Comparison of ENCODE assay signal across 26 mouse cellular contexts in genomic region chr14:20924071-20924789, GRCm38 (mm10). TPM values are rescaled to one million over a fixed set of nuclear protein-coding genes. Genes with fewer than 3 reads are reported as not detected.
DNase-seq lines count a peak whose midpoint lies in the region; ATAC-seq and TF ChIP-seq lines count a peak whose summit lies in the region.
"Had no signal": no experiment of that assay in that cellular context is flagged by ENCODE, and none has a peak within 500 bp of the region (broad histone marks: within the 10 kb centered on the region; RNA-seq: fewer than 3 reads in every experiment).

No protein-coding gene starts in this region.

- H3K9me3 ChIP-seq in liver, postnatal 0 days (ENCODE audit: low read length), result no peaks in the 10 kb centered on the region
- H3K9me3 ChIP-seq in midbrain, embryonic 14.5 days (ENCODE audit: control insufficient read depth, low read length), result no peaks in the 10 kb centered on the region
- H3K9me3 ChIP-seq: embryonic facial prominence, embryonic 15.5 days; heart, embryonic 12.5 days; hindbrain, embryonic 13.5 days; limb, embryonic 15.5 days; neural tube, embryonic 13.5 days had no signal

- TF ChIP-seq EP300 in liver, postnatal 0 days (IDR thresholded peaks at IDR 0.05; ENCODE audit: low read depth), result no peak

- TF ChIP-seq CTCF in liver, postnatal 0 days (IDR thresholded peaks at IDR 0.05; ENCODE audit: low read depth), result no peak

- H3K27me3 ChIP-seq in liver, postnatal 0 days (ENCODE audit: insufficient read depth, low read length), result no peaks in the 10 kb centered on the region
- H3K27me3 ChIP-seq in midbrain, embryonic 14.5 days (ENCODE audit: control insufficient read depth, insufficient read depth, low read length), result no peaks in the 10 kb centered on the region
- H3K27me3 ChIP-seq: embryonic facial prominence, embryonic 15.5 days; heart, embryonic 12.5 days; hindbrain, embryonic 13.5 days; limb, embryonic 15.5 days; neural tube, embryonic 13.5 days had no signal

- peak overlapping the region; percentile 24; the same call in 1 of the 2 replicates for H3K27ac ChIP-seq in liver, postnatal 0 days (ENCODE audit: low read depth)
- no peak overlapping the region for H3K27ac ChIP-seq in midbrain, embryonic 14.5 days (replicated peaks; ENCODE audit: low read depth, low read length)
- H3K27ac ChIP-seq: embryonic facial prominence, embryonic 15.5 days; hindbrain, embryonic 13.5 days; limb, embryonic 15.5 days; neural tube, embryonic 13.5 days had no signal

- no peaks in the 10 kb centered on the region for H3K36me3 ChIP-seq in liver, postnatal 0 days (replicated peaks; ENCODE audit: insufficient read depth, low read length)
- H3K36me3 ChIP-seq in midbrain, embryonic 14.5 days (ENCODE audit: control insufficient read depth, insufficient read depth, low read length), result no peaks in the 10 kb centered on the region
- H3K36me3 ChIP-seq: embryonic facial prominence, embryonic 15.5 days; heart, embryonic 12.5 days; hindbrain, embryonic 13.5 days; limb, embryonic 15.5 days; neural tube, embryonic 13.5 days had no signal

- H3K9ac ChIP-seq in liver, postnatal 0 days (replicated peaks), result no peak overlapping the region
- H3K9ac ChIP-seq in midbrain, embryonic 14.5 days (replicated peaks; ENCODE audit: low read length), result no peak overlapping the region
- H3K9ac ChIP-seq: embryonic facial prominence, embryonic 15.5 days; heart, embryonic 12.5 days; hindbrain, embryonic 13.5 days; limb, embryonic 15.5 days; neural tube, embryonic 13.5 days had no signal

- peaks cover 19% of the 10 kb centered on the region for H3K4me1 ChIP-seq in liver, postnatal 0 days (ENCODE audit: insufficient read depth)
- H3K4me1 ChIP-seq in midbrain, embryonic 14.5 days (ENCODE audit: control insufficient read depth, insufficient read depth, low read length), result no peaks in the 10 kb centered on the region
- H3K4me1 ChIP-seq: embryonic facial prominence, embryonic 15.5 days; hindbrain, embryonic 13.5 days; limb, embryonic 15.5 days; neural tube, embryonic 13.5 days had no signal

- WGBS in liver, postnatal 0 days (ENCODE audit: insufficient replicate concordance), result 27% methylated on average over 5 of the region's 5 CpGs
- WGBS in midbrain, embryonic 14.5 days, result 90% methylated on average over 5 of the region's 5 CpGs

- intact Hi-C loops in left cerebral cortex, postnatal 10 days (cut with DNase I), result no loop called here
- intact Hi-C loops in left cerebral cortex, postnatal 14 days (cut with DNase I), result no loop called here

- H3K4me2 ChIP-seq in liver, postnatal 0 days (ENCODE audit: low read depth, low read length), result no peak overlapping the region
- no peak overlapping the region for H3K4me2 ChIP-seq in midbrain, embryonic 14.5 days (ENCODE audit: low read length)
- H3K4me2 ChIP-seq: embryonic facial prominence, embryonic 15.5 days; heart, embryonic 12.5 days; hindbrain, embryonic 13.5 days; limb, embryonic 15.5 days; midbrain, embryonic 11.5 days; neural tube, embryonic 13.5 days had no signal

- no peak overlapping the region for H3K4me3 ChIP-seq in liver, postnatal 0 days (ENCODE audit: low read depth, low read length)
- H3K4me3 ChIP-seq in midbrain, embryonic 14.5 days (replicated peaks; ENCODE audit: low read depth, low read length), result no peak overlapping the region
- H3K4me3 ChIP-seq: embryonic facial prominence, embryonic 15.5 days; heart, embryonic 12.5 days; hindbrain, embryonic 13.5 days; limb, embryonic 15.5 days; neural tube, embryonic 13.5 days had no signal

- DNase-seq in 3134 (ENCODE audit: extremely low read depth, insufficient read length, low spot score) (peak; percentile 67), 3T3-L1 (ENCODE audit: low read depth, low spot score) (peak; percentile 25)
- DNase-seq in liver, postnatal 0 days, result no peak
- DNase-seq in midbrain, embryonic 14.5 days, result no peak
- DNase-seq in left cerebral cortex, postnatal 10 days (ENCODE audit: extremely low spot score in 1 of 2, low spot score in 2 of 2), result no peak
- no peak for DNase-seq in left cerebral cortex, postnatal 14 days (ENCODE audit: low spot score in 2 of 2)
- no peak for DNase-seq in layer of hippocampus, adult 9-11 months
- DNase-seq: adrenal gland, postnatal 10 days; cerebellum, adult 2 months; cerebellum, postnatal 25 days; gastrocnemius, postnatal 10 days; heart, adult 18-20 months; heart, postnatal 14 days; kidney, adult 18-20 months; kidney, postnatal 4 days; left cerebral cortex, postnatal 4 days; thymus, postnatal 25 days had no signal

- ATAC-seq in common myeloid progenitor, adult 5-6 weeks (replicated peaks; ENCODE audit: low read depth, poor library complexity, severe bottlenecking), result peak; percentile 18; the same call in 1 of the 2 replicates
- no peak for ATAC-seq in liver, postnatal 0 days
- no peak for ATAC-seq in midbrain, embryonic 14.5 days (ENCODE audit: low FRiP score, low TSS enrichment)
- ATAC-seq: forebrain, embryonic 16.5 days; inflammation-experienced regulatory T-cells, adult 6 months had no signal

RNA-seq across cellular contexts. Expression of gene Vcl, which starts 5.0 kb away (rescaled TPM):
- total RNA-seq in common myeloid progenitor, adult 5-6 weeks (2017), result 38.3 and 46.9 TPM in 2 replicates
- polyA plus RNA-seq in liver, postnatal 0 days (2015; fragmentation: Nextera tagmentation; extraction: Ambion mirVana), result 9.3 and 11.6 TPM in 2 replicates
- polyA plus RNA-seq in midbrain, embryonic 14.5 days (2014; fragmentation: Nextera tagmentation; extraction: Ambion mirVana), result 6.5 and 14.3 TPM in 2 replicates
- 10 to 100 TPM; 22.2 to 25.8 TPM for total RNA-seq in left cerebral cortex, postnatal 10 days (2021)
- 10 to 100 TPM; 27.9 to 28.7 TPM for total RNA-seq in left cerebral cortex, postnatal 14 days (2021)

Comparison
In these comparisons a context has a peak if more than half of its experiments do, and no peak if none do; other contexts are left out.
1. DNase-seq: peak in 3134 (single experiment) and 3T3-L1 (single experiment); none in liver, postnatal 0 days (single experiment), midbrain, embryonic 14.5 days (single experiment), left cerebral cortex, postnatal 10 days (0 of 2), left cerebral cortex, postnatal 14 days (0 of 2) and layer of hippocampus, adult 9-11 months (single experiment).